Mouse (Mus musculus): ENCODE measurements around the gene Angel2. TPM values are rescaled to one million over a fixed set of nuclear protein-coding genes. Genes with fewer than 3 reads are reported as not detected.
"Not testable (repeated sequence)": the region's sequence is repeated elsewhere in the genome, so short reads cannot be mapped to it uniquely, and the experiment has no call there.

The Angel2 gene
- 0.15 and 0.29 TPM in 2 replicates for polyA plus RNA-seq (2012)

- H3K4me1 ChIP-seq (ENCODE audit: control insufficient read depth) = peaks cover 19% of the 10 kb centered on the region
- not testable (repeated sequence) for H3K4me3 ChIP-seq (replicated peaks); H3K9me3 ChIP-seq (ENCODE audit: control insufficient read depth, low read length); H3K36me3 ChIP-seq (ENCODE audit: control insufficient read depth)
- peaks cover 11% of the 10 kb centered on the region for H3K27me3 ChIP-seq (ENCODE audit: control insufficient read depth)
These were observed at the start of gene Angel2 for GRCm38 (mm10) chr1:190924812-190925211. TSS of gene Angel2 (plus strand) at chr1:190925112.

DNA sequence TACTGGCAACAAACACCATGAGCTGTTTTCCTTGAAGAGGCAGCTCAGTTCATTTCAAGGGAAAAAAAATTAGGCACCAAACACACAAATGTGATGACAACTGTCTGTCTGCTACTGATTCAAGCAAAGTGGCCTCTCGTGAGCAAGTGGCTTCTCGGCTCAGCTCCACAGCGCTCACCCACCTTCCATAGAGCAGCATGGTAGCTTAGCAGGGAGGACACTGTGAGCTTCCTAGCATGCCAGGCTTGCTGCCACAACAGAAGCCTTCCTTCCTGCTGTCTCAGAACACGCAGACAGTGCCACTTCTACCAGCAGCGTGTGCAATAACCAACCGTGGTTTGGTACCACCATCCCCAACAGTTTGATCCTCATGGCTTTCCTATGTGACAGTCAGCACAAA is 49.2 kb upstream of the Angel2 start:
- H3K4me1 ChIP-seq (ENCODE audit: control insufficient read depth) = no peaks in the 10 kb centered on the region
- H3K9me3 ChIP-seq (ENCODE audit: control insufficient read depth, low read length) = no peaks in the 10 kb centered on the region
- no peak for TF ChIP-seq TAL1 (IDR thresholded peaks at IDR 0.05; ENCODE audit: low read length)
- no peak for TF ChIP-seq GATA1 (IDR thresholded peaks at IDR 0.05; ENCODE audit: low read length)
- no peaks in the 10 kb centered on the region for H3K27me3 ChIP-seq (ENCODE audit: control insufficient read depth)
- H3K4me3 ChIP-seq (replicated peaks) = no peak overlapping the region
- peaks cover 14% of the 10 kb centered on the region for H3K36me3 ChIP-seq (ENCODE audit: control insufficient read depth)

- no peaks in the 10 kb centered on the region for H3K27me3 ChIP-seq (ENCODE audit: control insufficient read depth)
- TF ChIP-seq TAL1 (IDR thresholded peaks at IDR 0.05; ENCODE audit: low read length) = no peak
- no peak for TF ChIP-seq GATA1 (IDR thresholded peaks at IDR 0.05; ENCODE audit: low read length)
- H3K9me3 ChIP-seq (ENCODE audit: control insufficient read depth, low read length) = no peaks in the 10 kb centered on the region
- H3K4me3 ChIP-seq (replicated peaks) = no peak overlapping the region
- no peaks in the 10 kb centered on the region for H3K4me1 ChIP-seq (ENCODE audit: control insufficient read depth)
- H3K36me3 ChIP-seq (ENCODE audit: control insufficient read depth) = peaks cover 20% of the 10 kb centered on the region
These were observed 44.3 kb upstream of the Angel2 start for GRCm38 (mm10) chr1:190880638-190881037.

GRCm38 (mm10) chr1:190881422-190881821 is 43.5 kb upstream of the Angel2 start:
- H3K36me3 ChIP-seq (ENCODE audit: control insufficient read depth) = peaks cover 22% of the 10 kb centered on the region
- no peaks in the 10 kb centered on the region for H3K4me1 ChIP-seq (ENCODE audit: control insufficient read depth)
- no peaks in the 10 kb centered on the region for H3K27me3 ChIP-seq (ENCODE audit: control insufficient read depth)
- TF ChIP-seq GATA1 (IDR thresholded peaks at IDR 0.05; ENCODE audit: low read length) (no peak), TAL1 (IDR thresholded peaks at IDR 0.05; ENCODE audit: low read length) (no peak)
- no peak overlapping the region for H3K4me3 ChIP-seq (replicated peaks)
- no peaks in the 10 kb centered on the region for H3K9me3 ChIP-seq (ENCODE audit: control insufficient read depth, low read length)

DNA sequence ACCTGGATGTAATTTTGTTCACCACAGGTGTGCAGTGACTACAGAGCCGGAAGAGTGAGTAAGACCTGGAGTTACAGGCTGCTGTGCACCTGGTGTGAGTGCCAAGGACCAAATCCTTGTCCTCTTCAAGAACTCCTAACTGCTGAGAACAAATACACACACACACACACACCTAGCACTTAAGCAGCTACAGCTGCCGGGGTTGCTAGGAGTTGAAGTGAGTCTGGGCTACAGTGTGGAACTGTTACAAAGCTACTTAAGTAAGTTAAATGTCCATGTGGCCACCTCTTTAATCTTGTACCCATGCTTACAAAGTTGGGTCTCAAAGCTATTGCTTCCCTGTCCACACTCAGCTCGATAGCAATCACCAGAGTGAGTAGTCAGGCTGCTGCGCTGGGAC is 38.9 kb upstream of the Angel2 start:
- Histone ChIP-seq H3K4me1 (ENCODE audit: control insufficient read depth) (no peaks in the 10 kb centered on the region), H3K4me3 (replicated peaks) (no peak overlapping the region), H3K9me3 (ENCODE audit: control insufficient read depth, low read length) (no peaks in the 10 kb centered on the region), H3K36me3 (ENCODE audit: control insufficient read depth) (peaks cover 33% of the 10 kb centered on the region), H3K27me3 (ENCODE audit: control insufficient read depth) (no peaks in the 10 kb centered on the region)
- no peak for TF ChIP-seq TAL1 (IDR thresholded peaks at IDR 0.05; ENCODE audit: low read length)
- no peak for TF ChIP-seq GATA1 (IDR thresholded peaks at IDR 0.05; ENCODE audit: low read length)

DNA sequence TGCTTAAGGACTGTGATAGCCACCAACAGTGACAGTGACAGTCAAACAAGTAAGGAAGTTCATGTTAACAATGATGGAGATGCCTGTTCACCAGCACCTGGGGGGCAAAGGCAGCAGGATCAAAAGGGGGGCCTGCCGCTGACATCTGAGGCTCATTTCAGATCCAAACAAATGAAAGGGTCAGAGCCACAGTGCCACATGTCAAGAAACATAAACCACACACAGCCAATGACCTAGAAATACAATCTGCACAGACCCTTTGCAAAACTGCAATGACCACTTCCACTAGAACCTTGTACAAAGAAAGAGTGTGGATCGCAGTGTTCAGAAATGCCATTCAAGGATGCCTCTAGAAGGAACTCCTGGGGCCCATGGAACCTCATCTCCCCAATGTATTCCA is 36.9 kb upstream of the Angel2 start:
- no peaks in the 10 kb centered on the region for H3K9me3 ChIP-seq (ENCODE audit: control insufficient read depth, low read length)
- TF ChIP-seq GATA1 (IDR thresholded peaks at IDR 0.05; ENCODE audit: low read length) (no peak), TAL1 (IDR thresholded peaks at IDR 0.05; ENCODE audit: low read length) (no peak)
- peaks cover under 1% of the 10 kb centered on the region; the same call in 1 of the 2 replicates for H3K4me1 ChIP-seq (ENCODE audit: control insufficient read depth)
- H3K36me3 ChIP-seq (ENCODE audit: control insufficient read depth) = peaks cover 39% of the 10 kb centered on the region
- no peak overlapping the region for H3K4me3 ChIP-seq (replicated peaks)
- H3K27me3 ChIP-seq (ENCODE audit: control insufficient read depth) = no peaks in the 10 kb centered on the region

GRCm38 (mm10) chr1:190888646-190889045 is 36.3 kb upstream of the Angel2 start:
- H3K4me3 ChIP-seq (replicated peaks) = no peak overlapping the region
- no peaks in the 10 kb centered on the region for H3K9me3 ChIP-seq (ENCODE audit: control insufficient read depth, low read length)
- TF ChIP-seq GATA1 (IDR thresholded peaks at IDR 0.05; ENCODE audit: low read length) (no peak), TAL1 (IDR thresholded peaks at IDR 0.05; ENCODE audit: low read length) (no peak)
- peaks cover 6% of the 10 kb centered on the region for H3K4me1 ChIP-seq (ENCODE audit: control insufficient read depth)
- H3K27me3 ChIP-seq (ENCODE audit: control insufficient read depth) = no peaks in the 10 kb centered on the region
- peaks cover 41% of the 10 kb centered on the region for H3K36me3 ChIP-seq (ENCODE audit: control insufficient read depth)

GRCm38 (mm10) chr1:190893559-190894167 is 31.2 kb upstream of the Angel2 start:
- TF ChIP-seq TAL1 (IDR thresholded peaks at IDR 0.05; ENCODE audit: low read length) (no peak), GATA1 (IDR thresholded peaks at IDR 0.05; ENCODE audit: low read length) (no peak)
- Histone ChIP-seq H3K4me1 (ENCODE audit: control insufficient read depth) (peaks cover 10% of the 10 kb centered on the region), H3K36me3 (ENCODE audit: control insufficient read depth) (peaks cover 35% of the 10 kb centered on the region), H3K9me3 (ENCODE audit: control insufficient read depth, low read length) (no peaks in the 10 kb centered on the region), H3K27me3 (ENCODE audit: control insufficient read depth) (no peaks in the 10 kb centered on the region), H3K4me3 (replicated peaks) (no peak overlapping the region)

DNA sequence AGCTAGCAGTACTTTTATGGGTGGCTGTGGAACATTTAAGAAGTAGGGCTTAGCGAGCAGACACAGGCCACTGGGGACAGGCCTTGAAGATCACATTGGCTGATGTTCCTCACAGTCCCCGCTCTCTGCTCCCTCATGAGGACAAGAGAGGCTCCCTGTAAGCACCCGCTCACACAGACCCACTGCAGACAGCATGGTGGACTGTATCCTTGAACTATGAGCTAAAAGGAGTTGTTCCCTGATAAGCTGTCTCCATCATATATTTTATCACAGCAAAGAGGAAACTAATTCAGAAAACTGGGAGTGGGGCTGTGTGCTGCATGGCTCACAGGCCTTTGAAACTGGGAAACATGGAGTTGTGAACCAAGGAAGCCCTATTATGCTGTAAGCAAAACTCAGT is 26.7 kb upstream of the Angel2 start:
- no peaks in the 10 kb centered on the region for H3K9me3 ChIP-seq (ENCODE audit: control insufficient read depth, low read length)
- no peak overlapping the region for H3K4me3 ChIP-seq (replicated peaks)
- H3K27me3 ChIP-seq (ENCODE audit: control insufficient read depth) = no peaks in the 10 kb centered on the region
- TF ChIP-seq GATA1 (IDR thresholded peaks at IDR 0.05; ENCODE audit: low read length) (no peak), TAL1 (IDR thresholded peaks at IDR 0.05; ENCODE audit: low read length) (no peak)
- H3K4me1 ChIP-seq (ENCODE audit: control insufficient read depth) = peaks cover 8% of the 10 kb centered on the region
- peaks cover 34% of the 10 kb centered on the region for H3K36me3 ChIP-seq (ENCODE audit: control insufficient read depth)

Measured in erythroblast, embryonic 14.5 days (primary cell).